8 mouse cellular contexts compared by ENCODE assay signal in genomic region chr2:142813033-142813432, GRCm38 (mm10).
DNase-seq lines count a peak whose midpoint lies in the region; ATAC-seq and TF ChIP-seq lines count a peak whose summit lies in the region.

No protein-coding gene starts in this region.

- peak; percentile 87 for ATAC-seq in forebrain, postnatal 0 days
- ATAC-seq in intestine, postnatal 0 days = no peak
- peak; percentile 80 for ATAC-seq in midbrain, embryonic 15.5 days (replicated peaks)

- WGBS in forebrain, postnatal 0 days = 20% methylated on average over 2 of the region's 2 CpGs
- WGBS in intestine, postnatal 0 days = 45% methylated on average over 2 of the region's 2 CpGs
- 31% methylated on average over 2 of the region's 2 CpGs for WGBS in midbrain, embryonic 15.5 days

- TF ChIP-seq CTCF in gastrocnemius, adult 2 months (IDR thresholded peaks at IDR 0.05) = peak; percentile 88
- peak; percentile 88 for TF ChIP-seq CTCF in forebrain, postnatal 0 days (IDR thresholded peaks at IDR 0.05; ENCODE audit: low read depth)
- peak; percentile 88 for TF ChIP-seq CTCF in intestine, postnatal 0 days (IDR thresholded peaks at IDR 0.05; ENCODE audit: low read depth)

- no peaks in the 10 kb centered on the region for H3K27me3 ChIP-seq in forebrain, postnatal 0 days (ENCODE audit: insufficient read depth, low read length)
- H3K27me3 ChIP-seq in intestine, postnatal 0 days (replicated peaks; ENCODE audit: control insufficient read depth, insufficient read depth, low read length) = no peaks in the 10 kb centered on the region
- H3K27me3 ChIP-seq in midbrain, embryonic 15.5 days (replicated peaks) = no peaks in the 10 kb centered on the region

- H3K27ac ChIP-seq in gastrocnemius, adult 2 months = no peak overlapping the region
- no peak overlapping the region for H3K27ac ChIP-seq in forebrain, postnatal 0 days (ENCODE audit: low read depth, low read length)
- H3K27ac ChIP-seq in intestine, postnatal 0 days (ENCODE audit: low read depth, low read length) = no peak overlapping the region
- no peak overlapping the region for H3K27ac ChIP-seq in midbrain, embryonic 15.5 days

- no peak overlapping the region for H3K9ac ChIP-seq in forebrain, postnatal 0 days
- H3K9ac ChIP-seq in intestine, postnatal 0 days (ENCODE audit: low read depth, low read length) = no peak overlapping the region
- no peak overlapping the region for H3K9ac ChIP-seq in midbrain, embryonic 15.5 days

- H3K36me3 ChIP-seq in forebrain, postnatal 0 days (ENCODE audit: insufficient read depth) = no peaks in the 10 kb centered on the region
- no peaks in the 10 kb centered on the region for H3K36me3 ChIP-seq in intestine, postnatal 0 days (ENCODE audit: control insufficient read depth, insufficient read depth)
- H3K36me3 ChIP-seq in midbrain, embryonic 15.5 days (replicated peaks) = no peaks in the 10 kb centered on the region

- H3K4me2 ChIP-seq in forebrain, postnatal 0 days (ENCODE audit: low read depth) = no peak overlapping the region
- H3K4me2 ChIP-seq in intestine, postnatal 0 days (replicated peaks; ENCODE audit: low read depth) = no peak overlapping the region
- no peak overlapping the region for H3K4me2 ChIP-seq in midbrain, embryonic 15.5 days

- no peaks in the 10 kb centered on the region for H3K9me3 ChIP-seq in forebrain, postnatal 0 days (ENCODE audit: low read length)
- no peaks in the 10 kb centered on the region for H3K9me3 ChIP-seq in intestine, postnatal 0 days (ENCODE audit: control insufficient read depth)
- no peaks in the 10 kb centered on the region for H3K9me3 ChIP-seq in midbrain, embryonic 15.5 days

- no peak overlapping the region for H3K4me3 ChIP-seq in gastrocnemius, adult 2 months
- H3K4me3 ChIP-seq in forebrain, postnatal 0 days (ENCODE audit: low read depth, low read length) = no peak overlapping the region
- no peak overlapping the region for H3K4me3 ChIP-seq in intestine, postnatal 0 days (ENCODE audit: low read depth, low read length)
- no peak overlapping the region for H3K4me3 ChIP-seq in midbrain, embryonic 15.5 days

- intact Hi-C loops in gastrocnemius, adult 2 months (cut with DNase I) = loop anchor here (10.0 kb wide), 1 partner anchor 558 kb away; no protein-coding TSS in a partner anchor
- intact Hi-C loops in gastrocnemius, postnatal 36 days (cut with DNase I) = no loop called here
- intact Hi-C loops in left cerebral cortex, postnatal 25 days (cut with DNase I) = loop anchor here (10.0 kb wide), 2 partner anchors 398 to 548 kb away; no protein-coding TSS in a partner anchor

- H3K4me1 ChIP-seq in forebrain, postnatal 0 days (ENCODE audit: insufficient read depth) = no peaks in the 10 kb centered on the region
- H3K4me1 ChIP-seq in intestine, postnatal 0 days (replicated peaks; ENCODE audit: control insufficient read depth, insufficient read depth, low read length) = no peaks in the 10 kb centered on the region
- H3K4me1 ChIP-seq in midbrain, embryonic 15.5 days = 0 out of 2 replicates have a peak, but pooled peaks cover 4% of the 10 kb centered on the region

- no peak for DNase-seq in gastrocnemius, adult 2 months
- DNase-seq in gastrocnemius, postnatal 36 days = no peak
- peak; percentile 40 for DNase-seq in cerebellum, adult 11 months
- peak; percentile 89 for DNase-seq in forebrain, postnatal 0 days
- peak; percentile 56 to 85 for DNase-seq in left cerebral cortex, postnatal 25 days (ENCODE audit: low spot score in 2 of 2)
- DNase-seq in spleen, adult 18-20 months = no peak

Comparison
In these comparisons a context has a peak if more than half of its experiments do, and no peak if none do; other contexts are left out.
1. DNase-seq: peak in cerebellum, adult 11 months (single experiment), forebrain, postnatal 0 days (single experiment) and left cerebral cortex, postnatal 25 days (2 of 2); none in gastrocnemius, adult 2 months (single experiment), gastrocnemius, postnatal 36 days (0 of 2) and spleen, adult 18-20 months (0 of 2).
2. Peak in every context shown above with its lines, with median percentiles within 50 percentile points of each other: CTCF ChIP-seq.